Mouse (Mus musculus): ENCODE data around the gene Gm20388.

GRCm38 (mm10) chr8:120532517-120533215 is 622.0 kb downstream of the Gm20388 start:
- TF ChIP-seq MAFK (IDR thresholded peaks at IDR 0.05; ENCODE audit: insufficient read depth, low read depth, low read length) = no peak
- no peak for TF ChIP-seq HCFC1 (IDR thresholded peaks at IDR 0.05; ENCODE audit: borderline replicate concordance, insufficient read depth, low read length)
- TF ChIP-seq ZC3H11A (IDR thresholded peaks at IDR 0.05; ENCODE audit: borderline replicate concordance, low read depth, low read length) = no peak
- no peak for TF ChIP-seq ZNF384 (IDR thresholded peaks at IDR 0.05; ENCODE audit: low read depth, low read length)
